Mouse (Mus musculus) forebrain, embryonic 10.5 days (tissue): ENCODE data around the gene Aatk. TPM values are rescaled to one million over a fixed set of nuclear protein-coding genes. Genes with fewer than 3 reads are reported as not detected.

Experiments used
- DNase-seq: peaks from one replicate; pipeline ENCODE4 v3.0.0-alpha.2; 2017; ENCODE audit warnings: low spot score; ENCODE audit errors: extremely low spot score
- H3K27ac ChIP-seq: fragments of 300-500 bp; sonication (generic); 2 replicates; pipeline ENCODE4 v1.5.1; 2016; ENCODE audit warnings: mild to moderate bottlenecking
- H3K27me3 ChIP-seq: fragments of 300-500 bp; sonication (generic); 2 replicates; pipeline ENCODE4 v1.6.1; 2016; ENCODE audit warnings: mild to moderate bottlenecking; ENCODE audit not compliant: poor library complexity, severe bottlenecking
- H3K36me3 ChIP-seq: fragments of 300-500 bp; sonication (generic); replicated peaks from 2 replicates; pipeline ENCODE4 v1.6.1; 2016; ENCODE audit warnings: mild to moderate bottlenecking, moderate library complexity
- H3K4me1 ChIP-seq: fragments of 300-500 bp; sonication (generic); 2 replicates; pipeline ENCODE4 v1.6.1; 2016
- H3K4me3 ChIP-seq: fragments of 300-500 bp; sonication (generic); 2 replicates; pipeline ENCODE4 v1.5.1; 2016; ENCODE audit warnings: mild to moderate bottlenecking, moderate library complexity
- H3K9me3 ChIP-seq: fragments of 300-500 bp; sonication (generic); 2 replicates; pipeline ENCODE4 v1.6.1; 2016; ENCODE audit warnings: mild to moderate bottlenecking, moderate library complexity
- WGBS: fragments of 180-500 bp; shearing (Covaris S2); methylation state at CpG from one replicate; pipeline ENCODE4 v1.1.7; 2016; 5-methylcytosine and 5-hydroxymethylcytosine counted together
- polyA plus RNA-seq: library from polyadenylated mRNA; unstranded; fragments of >200 nt; fragmentation: Nextera tagmentation; extraction: Ambion mirVana; gene quantifications from 2 replicates; pipeline ENCODE4 v1.2.1, GENCODE M21; 2016

Aatk gene
- polyA plus RNA-seq, 1 experiment from 2014 or later: 1.8 TPM

- H3K36me3 ChIP-seq: no peaks in the 10 kb centered on the region
- no peak for DNase-seq
- peak overlapping the region; percentile 12; the same call in 1 of the 2 replicates for H3K27ac ChIP-seq
- H3K4me1 ChIP-seq: peaks cover 43% of the 10 kb centered on the region
- H3K27me3 ChIP-seq: peaks cover 52% of the 10 kb centered on the region
- no peaks in the 10 kb centered on the region for H3K9me3 ChIP-seq
- no peak overlapping the region for H3K4me3 ChIP-seq
- 84% methylated on average over 13 of the region's 13 CpGs for WGBS
These were observed 34.3 kb downstream of the Aatk start for GRCm38 (mm10) chr11:120012702-120013101.

- H3K4me3 ChIP-seq: peak overlapping the region; percentile 18
- 50% methylated on average over 43 of the region's 43 CpGs for WGBS
- H3K27me3 ChIP-seq: peaks cover 50% of the 10 kb centered on the region
- no peaks in the 10 kb centered on the region for H3K36me3 ChIP-seq
- DNase-seq: no peak
- no peaks in the 10 kb centered on the region for H3K9me3 ChIP-seq
- 0 out of 2 replicates have a peak overlapping the region, but pooled peaks have one; percentile 17 for H3K27ac ChIP-seq
- peaks cover 43% of the 10 kb centered on the region for H3K4me1 ChIP-seq
These were observed 35.0 kb downstream of the Aatk start for GRCm38 (mm10) chr11:120011761-120012560.

- no peak for DNase-seq
- 0 out of 2 replicates have a peak overlapping the region, but pooled peaks have one; percentile 17 for H3K27ac ChIP-seq
- peaks cover 48% of the 10 kb centered on the region for H3K27me3 ChIP-seq
- peak overlapping the region; percentile 18; the same call in 1 of the 2 replicates for H3K4me3 ChIP-seq
- peaks cover 43% of the 10 kb centered on the region for H3K4me1 ChIP-seq
- no peaks in the 10 kb centered on the region for H3K9me3 ChIP-seq
- H3K36me3 ChIP-seq: no peaks in the 10 kb centered on the region
- WGBS: 82% methylated on average over 11 of the region's 11 CpGs
These were observed 35.7 kb downstream of the Aatk start for GRCm38 (mm10) chr11:120011114-120011760.

- 87% methylated on average over 20 of the region's 20 CpGs for WGBS
- no peaks in the 10 kb centered on the region for H3K9me3 ChIP-seq
- no peaks in the 10 kb centered on the region for H3K36me3 ChIP-seq
- H3K4me3 ChIP-seq: no peak overlapping the region
- peaks cover 41% of the 10 kb centered on the region for H3K27me3 ChIP-seq
- peaks cover 34% of the 10 kb centered on the region for H3K4me1 ChIP-seq
- DNase-seq: no peak
- H3K27ac ChIP-seq: no peak overlapping the region
These were observed 37.0 kb downstream of the Aatk start for GRCm38 (mm10) chr11:120009937-120010336.

GRCm38 (mm10) chr11:120008956-120009355, 38.0 kb downstream of the Aatk start:
- no peaks in the 10 kb centered on the region for H3K9me3 ChIP-seq
- DNase-seq: no peak
- peaks cover 25% of the 10 kb centered on the region for H3K4me1 ChIP-seq
- 92% methylated on average over 8 of the region's 8 CpGs for WGBS
- H3K4me3 ChIP-seq: no peak overlapping the region
- no peaks in the 10 kb centered on the region for H3K36me3 ChIP-seq
- H3K27me3 ChIP-seq: peaks cover 31% of the 10 kb centered on the region
- H3K27ac ChIP-seq: no peak overlapping the region

GRCm38 (mm10) chr11:120008501-120008900, 38.5 kb downstream of the Aatk start:
- no peak overlapping the region for H3K4me3 ChIP-seq
- peaks cover 22% of the 10 kb centered on the region for H3K4me1 ChIP-seq
- WGBS: 97% methylated on average over 1 of the region's 1 CpGs
- H3K27me3 ChIP-seq: peaks cover 29% of the 10 kb centered on the region
- no peak for DNase-seq
- no peaks in the 10 kb centered on the region for H3K36me3 ChIP-seq
- H3K9me3 ChIP-seq: no peaks in the 10 kb centered on the region
- no peak overlapping the region for H3K27ac ChIP-seq

GRCm38 (mm10) chr11:120007496-120008080, 39.4 kb downstream of the Aatk start:
- Histone ChIP-seq H3K4me1 (peaks cover 16% of the 10 kb centered on the region), H3K36me3 (no peaks in the 10 kb centered on the region), H3K9me3 (no peaks in the 10 kb centered on the region), H3K27ac (no peak overlapping the region), H3K4me3 (no peak overlapping the region), H3K27me3 (peaks cover 23% of the 10 kb centered on the region)
- DNase-seq: no peak
- 83% methylated on average over 4 of the region's 4 CpGs for WGBS

- no peak for DNase-seq
- Histone ChIP-seq H3K4me1 (no peaks in the 10 kb centered on the region; the same call in 1 of the 2 replicates), H3K9me3 (no peaks in the 10 kb centered on the region), H3K27me3 (peaks cover 4% of the 10 kb centered on the region), H3K36me3 (no peaks in the 10 kb centered on the region), H3K27ac (0 out of 2 replicates have a peak overlapping the region, but pooled peaks have one; percentile 48), H3K4me3 (no peak overlapping the region)
- 93% methylated on average over 18 of the region's 18 CpGs for WGBS
These were observed 41.3 kb downstream of the Aatk start for GRCm38 (mm10) chr11:120005434-120006317.

- H3K36me3 ChIP-seq: no peaks in the 10 kb centered on the region; the same call in 1 of the 2 replicates
- peaks cover 6% of the 10 kb centered on the region; the same call in 1 of the 2 replicates for H3K4me1 ChIP-seq
- H3K4me3 ChIP-seq: no peak overlapping the region
- H3K27me3 ChIP-seq: no peaks in the 10 kb centered on the region
- DNase-seq: no peak
- H3K27ac ChIP-seq: no peak overlapping the region
- H3K9me3 ChIP-seq: no peaks in the 10 kb centered on the region
- 94% methylated on average over 7 of the region's 7 CpGs for WGBS
These were observed 44.2 kb downstream of the Aatk start for GRCm38 (mm10) chr11:120002634-120003220.

GRCm38 (mm10) chr11:120002041-120002440, 44.9 kb downstream of the Aatk start:
- no peaks in the 10 kb centered on the region for H3K27me3 ChIP-seq
- no peak for DNase-seq
- H3K9me3 ChIP-seq: no peaks in the 10 kb centered on the region
- peaks cover 6% of the 10 kb centered on the region; the same call in 1 of the 2 replicates for H3K4me1 ChIP-seq
- no peak overlapping the region for H3K27ac ChIP-seq
- H3K36me3 ChIP-seq: peaks cover 2% of the 10 kb centered on the region
- 81% methylated on average over 5 of the region's 5 CpGs for WGBS
- no peak overlapping the region for H3K4me3 ChIP-seq

- Histone ChIP-seq H3K27me3 (no peaks in the 10 kb centered on the region), H3K36me3 (peaks cover 36% of the 10 kb centered on the region), H3K4me3 (no peak overlapping the region), H3K9me3 (no peaks in the 10 kb centered on the region), H3K4me1 (peaks cover 6% of the 10 kb centered on the region; the same call in 1 of the 2 replicates), H3K27ac (no peak overlapping the region)
- no peak for DNase-seq
- WGBS: 93% methylated on average over 16 of the region's 16 CpGs
These were observed 49.6 kb downstream of the Aatk start for GRCm38 (mm10) chr11:119997351-119997750.

- Histone ChIP-seq H3K4me1 (peaks cover 38% of the 10 kb centered on the region), H3K9me3 (no peaks in the 10 kb centered on the region), H3K36me3 (peaks cover 29% of the 10 kb centered on the region), H3K27ac (peak overlapping the region; percentile 70), H3K27me3 (peaks cover 6% of the 10 kb centered on the region; the same call in 1 of the 2 replicates), H3K4me3 (peak overlapping the region; percentile 15; the same call in 1 of the 2 replicates)
- WGBS: 18% methylated on average over 10 of the region's 10 CpGs
- DNase-seq: peak; percentile 84
These were observed 55.7 kb downstream of the Aatk start for GRCm38 (mm10) chr11:119991338-119991678.
